Mouse (Mus musculus) frontal cortex, adult 2 months (tissue): ENCODE measurements around the gene Cacna1b. TPM values are rescaled to one million over a fixed set of nuclear protein-coding genes. Genes with fewer than 3 reads are reported as not detected.
A peak's percentile ranks its signal among the peaks of the same experiment; 100 is the strongest.

Experiments
- DNase-seq, 2 experiments: peaks; one replicate each; pipeline ENCODE4 v3.0.0; 2022; ENCODE audit warnings: low spot score in 1 of 2; ENCODE audit errors: extremely low spot score in 1 of 2
- polyA plus RNA-seq: library from polyadenylated mRNA; depleted of rRNA; stranded (reverse); fragments of >200 nt; gene quantifications from 2 replicates; pipeline ENCODE4 v1.2.3, GENCODE M21; 2012

Cacna1b gene
- polyA plus RNA-seq, 1 experiment: 70.7 TPM

- DNase-seq: no peak
These were observed 43.1 kb downstream of the Cacna1b start for GRCm38 (mm10) chr2:24719645-24720379.

GRCm38 (mm10) chr2:24718906-24719305, 44.0 kb downstream of the Cacna1b start:
- DNase-seq: no peak

- DNase-seq: no peak
These were observed 45.0 kb downstream of the Cacna1b start for GRCm38 (mm10) chr2:24717963-24718362.

GRCm38 (mm10) chr2:24717461-24717860, 45.5 kb downstream of the Cacna1b start:
- DNase-seq: peak; percentile 50 to 74

- no peak for DNase-seq
These were observed 57.0 kb downstream of the Cacna1b start for GRCm38 (mm10) chr2:24705929-24706328.

- DNase-seq: no peak
These were observed 60.6 kb downstream of the Cacna1b start for GRCm38 (mm10) chr2:24702208-24702957.

- no peak for DNase-seq
These were observed 65.5 kb downstream of the Cacna1b start for GRCm38 (mm10) chr2:24697281-24697980.

GRCm38 (mm10) chr2:24692371-24692770, 70.6 kb downstream of the Cacna1b start:
- no peak for DNase-seq

- no peak for DNase-seq
These were observed 72.6 kb downstream of the Cacna1b start for GRCm38 (mm10) chr2:24690356-24690755.

GRCm38 (mm10) chr2:24685347-24685746, 77.6 kb downstream of the Cacna1b start:
- DNase-seq: peak in 1 of 2 experiments; percentile 54

- DNase-seq: no peak
These were observed 78.2 kb downstream of the Cacna1b start for GRCm38 (mm10) chr2:24684796-24685195.

- DNase-seq: no peak
These were observed 79.7 kb downstream of the Cacna1b start for GRCm38 (mm10) chr2:24683266-24683665.

- no peak for DNase-seq
These were observed 82.2 kb downstream of the Cacna1b start for GRCm38 (mm10) chr2:24680731-24681130.

- peak in 1 of 2 experiments; percentile 35 for DNase-seq
These were observed 82.8 kb downstream of the Cacna1b start for GRCm38 (mm10) chr2:24680176-24680575.

GRCm38 (mm10) chr2:24679012-24679651, 83.8 kb downstream of the Cacna1b start:
- DNase-seq: peak in 1 of 2 experiments; percentile 58

- no peak for DNase-seq
These were observed 84.4 kb downstream of the Cacna1b start for GRCm38 (mm10) chr2:24678538-24678937.

- no peak for DNase-seq
These were observed 84.8 kb downstream of the Cacna1b start for GRCm38 (mm10) chr2:24678110-24678509.

GRCm38 (mm10) chr2:24677629-24678028, 85.3 kb downstream of the Cacna1b start:
- no peak for DNase-seq

- no peak for DNase-seq
These were observed 88.4 kb downstream of the Cacna1b start for GRCm38 (mm10) chr2:24674432-24675006.

GRCm38 (mm10) chr2:24668598-24668997, 94.4 kb downstream of the Cacna1b start:
- peak in 1 of 2 experiments; percentile 60 for DNase-seq
